Mouse (Mus musculus): ENCODE data around the gene Trim27. TPM values are rescaled to one million over a fixed set of nuclear protein-coding genes. Genes with fewer than 3 reads are reported as not detected.
A peak's percentile ranks its signal among the peaks of the same experiment; 100 is the strongest.

Gene Trim27
- polyA plus RNA-seq, 1 experiment, result 30.4 TPM

- no peak overlapping the region for H3K27ac ChIP-seq (ENCODE audit: insufficient read depth, low read length)
- no peak for TF ChIP-seq CTCF (IDR thresholded peaks at IDR 0.05; ENCODE audit: extremely low read depth, insufficient read depth, low read length)
- TF ChIP-seq POLR2A (IDR thresholded peaks at IDR 0.05; ENCODE audit: extremely low read depth, insufficient read depth, low read length), result no peak
- peak overlapping the region; percentile 30; the same call in 1 of the 2 replicates for H3K4me3 ChIP-seq (ENCODE audit: insufficient read depth, low read length)
- H3K4me1 ChIP-seq (ENCODE audit: control insufficient read depth, insufficient read depth, low read length), result no peaks in the 10 kb centered on the region
Measured at GRCm38 (mm10) chr13:21171156-21171530, 8.1 kb upstream of the Trim27 start.

GRCm38 (mm10) chr13:21171600-21172150 lies 7.6 kb upstream of the Trim27 start:
- no peak for TF ChIP-seq POLR2A (IDR thresholded peaks at IDR 0.05; ENCODE audit: extremely low read depth, insufficient read depth, low read length)
- peak; percentile 28; the same call in 1 of the 2 replicates for TF ChIP-seq CTCF (IDR thresholded peaks at IDR 0.05; ENCODE audit: extremely low read depth, insufficient read depth, low read length)
- H3K4me1 ChIP-seq (ENCODE audit: control insufficient read depth, insufficient read depth, low read length), result no peaks in the 10 kb centered on the region
- H3K4me3 ChIP-seq (ENCODE audit: insufficient read depth, low read length), result peak overlapping the region; percentile 30
- H3K27ac ChIP-seq (ENCODE audit: insufficient read depth, low read length), result no peak overlapping the region

GRCm38 (mm10) chr13:21172241-21173027 lies 6.8 kb upstream of the Trim27 start:
- no peaks in the 10 kb centered on the region for H3K4me1 ChIP-seq (ENCODE audit: control insufficient read depth, insufficient read depth, low read length)
- H3K27ac ChIP-seq (ENCODE audit: insufficient read depth, low read length), result no peak overlapping the region
- TF ChIP-seq POLR2A (IDR thresholded peaks at IDR 0.05; ENCODE audit: extremely low read depth, insufficient read depth, low read length) (no peak), CTCF (IDR thresholded peaks at IDR 0.05; ENCODE audit: extremely low read depth, insufficient read depth, low read length) (no peak)
- H3K4me3 ChIP-seq (ENCODE audit: insufficient read depth, low read length), result peak overlapping the region; percentile 30

GRCm38 (mm10) chr13:21173072-21173471 lies 6.2 kb upstream of the Trim27 start:
- TF ChIP-seq POLR2A (IDR thresholded peaks at IDR 0.05; ENCODE audit: extremely low read depth, insufficient read depth, low read length), result no peak
- TF ChIP-seq CTCF (IDR thresholded peaks at IDR 0.05; ENCODE audit: extremely low read depth, insufficient read depth, low read length), result no peak
- Histone ChIP-seq H3K4me3 (ENCODE audit: insufficient read depth, low read length) (peak overlapping the region; percentile 30), H3K27ac (ENCODE audit: insufficient read depth, low read length) (no peak overlapping the region), H3K4me1 (ENCODE audit: control insufficient read depth, insufficient read depth, low read length) (no peaks in the 10 kb centered on the region)

GRCm38 (mm10) chr13:21176733-21177132 lies 2.5 kb upstream of the Trim27 start:
- no peak overlapping the region for H3K4me3 ChIP-seq (ENCODE audit: insufficient read depth, low read length)
- TF ChIP-seq POLR2A (IDR thresholded peaks at IDR 0.05; ENCODE audit: extremely low read depth, insufficient read depth, low read length), result no peak
- H3K27ac ChIP-seq (ENCODE audit: insufficient read depth, low read length), result no peak overlapping the region
- peaks cover 1% of the 10 kb centered on the region; the same call in 1 of the 2 replicates for H3K4me1 ChIP-seq (ENCODE audit: control insufficient read depth, insufficient read depth, low read length)

GRCm38 (mm10) chr13:21177657-21178056 lies 1.6 kb upstream of the Trim27 start:
- Histone ChIP-seq H3K27ac (ENCODE audit: insufficient read depth, low read length) (no peak overlapping the region), H3K4me1 (ENCODE audit: control insufficient read depth, insufficient read depth, low read length) (peaks cover 1% of the 10 kb centered on the region; the same call in 1 of the 2 replicates), H3K4me3 (ENCODE audit: insufficient read depth, low read length) (no peak overlapping the region)
- TF ChIP-seq CTCF (IDR thresholded peaks at IDR 0.05; ENCODE audit: extremely low read depth, insufficient read depth, low read length), result no peak

- TF ChIP-seq CTCF (IDR thresholded peaks at IDR 0.05; ENCODE audit: extremely low read depth, insufficient read depth, low read length) (no peak), POLR2A (IDR thresholded peaks at IDR 0.05; ENCODE audit: extremely low read depth, insufficient read depth, low read length) (no peak)
- peaks cover 1% of the 10 kb centered on the region; the same call in 1 of the 2 replicates for H3K4me1 ChIP-seq (ENCODE audit: control insufficient read depth, insufficient read depth, low read length)
Measured at GRCm38 (mm10) chr13:21178364-21178763, 881 bp upstream of the Trim27 start.

GRCm38 (mm10) chr13:21179724-21180550 lies 692 bp downstream of the Trim27 start:
- peak overlapping the region; percentile 97 for H3K27ac ChIP-seq (ENCODE audit: insufficient read depth, low read length)
- peak overlapping the region; percentile 75 for H3K4me3 ChIP-seq (ENCODE audit: insufficient read depth, low read length)
- no peak for TF ChIP-seq CTCF (IDR thresholded peaks at IDR 0.05; ENCODE audit: extremely low read depth, insufficient read depth, low read length)
- 0 out of 2 replicates have a peak, but pooled peaks have one; percentile 21 for TF ChIP-seq POLR2A (IDR thresholded peaks at IDR 0.05; ENCODE audit: extremely low read depth, insufficient read depth, low read length)
- peaks cover 1% of the 10 kb centered on the region; the same call in 1 of the 2 replicates for H3K4me1 ChIP-seq (ENCODE audit: control insufficient read depth, insufficient read depth, low read length)

More at GRCm38 (mm10) chr13:21178364-21178763, 881 bp upstream of the Trim27 start:
- H3K4me3 ChIP-seq (ENCODE audit: insufficient read depth, low read length), result no peak overlapping the region
- H3K27ac ChIP-seq (ENCODE audit: insufficient read depth, low read length), result no peak overlapping the region
